Mouse (Mus musculus) lung, embryonic 15.5 days (tissue): ENCODE data around the gene Mrpl30. TPM values are rescaled to one million over a fixed set of nuclear protein-coding genes. Genes with fewer than 3 reads are reported as not detected.
A peak's percentile ranks its signal among the peaks of the same experiment; 100 is the strongest.

Experiments
- ATAC-seq: fragments of 200-750 bp; cut with Nextera tagmentation; 2 replicates; pipeline ENCODE4 v1.8.0; 2017; ENCODE audit warnings: moderate number of reproducible peaks, borderline replicate concordance; ENCODE audit not compliant: low FRiP score, low TSS enrichment; ENCODE audit errors: extremely low read depth
- H3K27ac ChIP-seq: fragments of 300-500 bp; sonication (generic); 2 replicates; pipeline ENCODE4 v1.5.1; 2015; ENCODE audit warnings: moderate library complexity, mild to moderate bottlenecking, inconsistent platforms
- H3K27me3 ChIP-seq: fragments of 300-500 bp; sonication (generic); 2 replicates; pipeline ENCODE4 v1.6.1; 2015; ENCODE audit warnings: inconsistent platforms
- H3K36me3 ChIP-seq: fragments of 300-500 bp; sonication (generic); 2 replicates; pipeline ENCODE4 v1.6.1; 2015; ENCODE audit warnings: inconsistent platforms
- H3K4me1 ChIP-seq: fragments of 300-500 bp; sonication (generic); 2 replicates; pipeline ENCODE4 v1.6.1; 2015; ENCODE audit warnings: inconsistent platforms
- H3K4me2 ChIP-seq: fragments of 300-500 bp; sonication (generic); 2 replicates; pipeline ENCODE4 v1.6.1; 2015; ENCODE audit warnings: inconsistent platforms, mild to moderate bottlenecking, moderate library complexity
- H3K4me3 ChIP-seq: fragments of 300-500 bp; sonication (generic); 2 replicates; pipeline ENCODE4 v1.5.1; 2015; ENCODE audit warnings: mild to moderate bottlenecking, inconsistent platforms
- H3K9ac ChIP-seq: fragments of 300-500 bp; sonication (generic); 2 replicates; pipeline ENCODE4 v1.6.1; 2015; ENCODE audit warnings: inconsistent platforms
- H3K9me3 ChIP-seq: fragments of 300-500 bp; sonication (generic); 2 replicates; pipeline ENCODE4 v1.6.1; 2016; ENCODE audit warnings: inconsistent platforms
- WGBS: fragments of 180-500 bp; shearing (Covaris S2); methylation state at CpG from one replicate; pipeline ENCODE4 v1.1.7; 2015; 5-methylcytosine and 5-hydroxymethylcytosine counted together
- polyA plus RNA-seq: library from polyadenylated mRNA; unstranded; fragments of >200 nt; fragmentation: Nextera tagmentation; extraction: Ambion mirVana; gene quantifications from 2 replicates; pipeline ENCODE4 v1.2.1, GENCODE M21; 2015

The Mrpl30 gene
- polyA plus RNA-seq, 1 experiment from 2014 or later: 212 TPM

GRCm38 (mm10) chr1:37916393-37916792, 26.1 kb downstream of the Mrpl30 start, which contains the start of gene Lyg2:
Gene Lyg2 (minus strand): TSS chr1:37916493.
- Histone ChIP-seq H3K27ac (no peak within 1 kb of the TSS), H3K9ac (no peak within 1 kb of the TSS), H3K4me1 (no peaks in the 10 kb centered on the region), H3K36me3 (no peaks in the 10 kb centered on the region), H3K9me3 (no peaks in the 10 kb centered on the region), H3K4me2 (no peak within 1 kb of the TSS), H3K4me3 (no peak within 1 kb of the TSS), H3K27me3 (no peaks in the 10 kb centered on the region)
- WGBS: 74% methylated on average over 5 of the region's 5 CpGs
- ATAC-seq: no peak

- H3K4me2 ChIP-seq: no peak overlapping the region
Measured at GRCm38 (mm10) chr1:37917666-37918065, 27.4 kb downstream of the Mrpl30 start.

GRCm38 (mm10) chr1:37918096-37918495, 27.8 kb downstream of the Mrpl30 start:
- Histone ChIP-seq H3K4me2 (no peak overlapping the region), H3K27me3 (no peaks in the 10 kb centered on the region), H3K4me1 (no peaks in the 10 kb centered on the region), H3K27ac (no peak overlapping the region), H3K36me3 (no peaks in the 10 kb centered on the region), H3K9ac (no peak overlapping the region), H3K9me3 (no peaks in the 10 kb centered on the region), H3K4me3 (no peak overlapping the region)
- 59% methylated on average over 6 of the region's 6 CpGs for WGBS
- no peak for ATAC-seq

More at GRCm38 (mm10) chr1:37917666-37918065, 27.4 kb downstream of the Mrpl30 start:
- Histone ChIP-seq H3K27ac (no peak overlapping the region), H3K36me3 (no peaks in the 10 kb centered on the region), H3K4me1 (no peaks in the 10 kb centered on the region), H3K9ac (no peak overlapping the region), H3K4me3 (no peak overlapping the region), H3K9me3 (no peaks in the 10 kb centered on the region), H3K27me3 (no peaks in the 10 kb centered on the region)
- 63% methylated on average over 13 of the region's 13 CpGs for WGBS
- ATAC-seq: no peak

GRCm38 (mm10) chr1:37922536-37922935, 32.3 kb downstream of the Mrpl30 start:
- Histone ChIP-seq H3K27ac (no peak overlapping the region), H3K9ac (no peak overlapping the region), H3K4me2 (no peak overlapping the region), H3K9me3 (no peaks in the 10 kb centered on the region), H3K36me3 (no peaks in the 10 kb centered on the region), H3K4me3 (no peak overlapping the region), H3K27me3 (no peaks in the 10 kb centered on the region), H3K4me1 (no peaks in the 10 kb centered on the region)
- no peak for ATAC-seq
- WGBS: 44% methylated on average over 8 of the region's 8 CpGs

GRCm38 (mm10) chr1:37925971-37926370, 35.7 kb downstream of the Mrpl30 start:
- no peak overlapping the region for H3K4me3 ChIP-seq
- no peak for ATAC-seq
- H3K4me2 ChIP-seq: no peak overlapping the region
- WGBS: 67% methylated on average over 8 of the region's 8 CpGs
- H3K27ac ChIP-seq: no peak overlapping the region
- H3K27me3 ChIP-seq: no peaks in the 10 kb centered on the region
- H3K4me1 ChIP-seq: no peaks in the 10 kb centered on the region
- H3K9ac ChIP-seq: no peak overlapping the region
- H3K36me3 ChIP-seq: no peaks in the 10 kb centered on the region
- no peaks in the 10 kb centered on the region for H3K9me3 ChIP-seq

GRCm38 (mm10) chr1:37931806-37932205, 41.5 kb downstream of the Mrpl30 start:
- Histone ChIP-seq H3K9ac (no peak overlapping the region), H3K4me3 (no peak overlapping the region), H3K9me3 (no peaks in the 10 kb centered on the region), H3K27me3 (no peaks in the 10 kb centered on the region), H3K36me3 (no peaks in the 10 kb centered on the region), H3K27ac (no peak overlapping the region), H3K4me1 (no peaks in the 10 kb centered on the region), H3K4me2 (no peak overlapping the region)
- peak; percentile 55 for ATAC-seq
- 7% methylated on average over 3 of the region's 3 CpGs for WGBS

Other genes starting within 250 kb of the Mrpl30 start
- gene 2010300C02Rik, start 170.4 kb upstream of the Mrpl30 start, polyA plus RNA-seq: 9.9 and 12.1 TPM in 2 replicates
- gene Tsga10, start 24.0 kb upstream of the Mrpl30 start, polyA plus RNA-seq: 7.4 and 7.7 TPM in 2 replicates
- 7.8 and 8.3 TPM in 2 replicates for gene Lipt1, start 18.7 kb upstream of the Mrpl30 start, polyA plus RNA-seq
- 23.7 and 28.3 TPM in 2 replicates for gene Mitd1, start 66 bp upstream of the Mrpl30 start, polyA plus RNA-seq
- gene Lyg2, start 26.0 kb downstream of the Mrpl30 start, polyA plus RNA-seq: not detected in 2 replicates
- gene Lyg1, start 67.3 kb downstream of the Mrpl30 start, polyA plus RNA-seq: not detected in 2 replicates
- gene Txndc9, start 107.4 kb downstream of the Mrpl30 start, polyA plus RNA-seq: 149 TPM in 2 replicates
- gene Eif5b, start 107.5 kb downstream of the Mrpl30 start, polyA plus RNA-seq: 22.0 and 23.7 TPM in 2 replicates
- gene Rev1, start 239.3 kb downstream of the Mrpl30 start, polyA plus RNA-seq: 19.4 and 24.9 TPM in 2 replicates